Mouse (Mus musculus) adrenal gland, postnatal 36 days (tissue): Measurements from ENCODE around the gene Usp33. TPM values are rescaled to one million over a fixed set of nuclear protein-coding genes. Genes with fewer than 3 reads are reported as not detected.

Source experiments
- DNase-seq, 2 experiments: peaks; one replicate each; pipeline ENCODE4 v3.0.0; 2021; ENCODE audit warnings: mixed read lengths in 1 of 2
- total RNA-seq, 2 experiments: library from RNA; stranded (reverse); gene quantifications; 2 replicates each; pipeline ENCODE4 v1.2.3; 2021

The Usp33 gene
- total RNA-seq, 2 experiments from 2014 or later, result 84.3 to 95.8 TPM

GRCm38 (mm10) chr3:152339862-152340557 lies 6.3 kb upstream of the Usp33 start, which contains the start of gene Miga1:
Gene Miga1, minus strand, starts transcription at chr3:152340407.
- DNase-seq, result peak; percentile 70 to 83

- DNase-seq, result no peak
Observed at GRCm38 (mm10) chr3:152342961-152343517, 3.2 kb upstream of the Usp33 start.

GRCm38 (mm10) chr3:152346633-152347141 lies 409 bp downstream of the Usp33 start:
- peak; percentile 51 to 68 for DNase-seq

DNA sequence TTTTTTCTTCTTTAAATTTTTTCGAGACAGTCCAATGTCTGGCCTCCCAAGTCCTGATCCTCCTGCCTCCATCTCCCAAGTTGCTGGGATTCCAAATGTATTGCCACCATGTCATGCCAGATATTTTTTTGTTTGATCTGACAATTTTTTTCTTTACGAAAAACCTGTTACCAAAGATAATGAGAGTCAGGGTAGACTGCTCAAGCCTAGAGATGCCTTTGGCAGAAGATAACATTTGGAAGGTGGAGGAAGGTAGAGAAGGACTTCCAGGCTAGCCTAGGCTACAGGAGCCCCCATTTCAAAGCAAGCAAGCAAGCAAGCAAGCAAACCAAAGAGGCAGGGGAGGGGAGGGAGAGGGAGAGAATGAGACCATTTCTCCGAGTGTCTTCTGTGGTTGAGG lies 949 bp downstream of the Usp33 start:
- DNase-seq, result no peak

- peak; percentile 38 to 49 for DNase-seq
Observed at GRCm38 (mm10) chr3:152348011-152348830, 1.9 kb downstream of the Usp33 start.

- no peak for DNase-seq
Observed at GRCm38 (mm10) chr3:152350431-152350830, 4.2 kb downstream of the Usp33 start.

GRCm38 (mm10) chr3:152350966-152351365 lies 4.7 kb downstream of the Usp33 start:
- DNase-seq, result no peak

DNA sequence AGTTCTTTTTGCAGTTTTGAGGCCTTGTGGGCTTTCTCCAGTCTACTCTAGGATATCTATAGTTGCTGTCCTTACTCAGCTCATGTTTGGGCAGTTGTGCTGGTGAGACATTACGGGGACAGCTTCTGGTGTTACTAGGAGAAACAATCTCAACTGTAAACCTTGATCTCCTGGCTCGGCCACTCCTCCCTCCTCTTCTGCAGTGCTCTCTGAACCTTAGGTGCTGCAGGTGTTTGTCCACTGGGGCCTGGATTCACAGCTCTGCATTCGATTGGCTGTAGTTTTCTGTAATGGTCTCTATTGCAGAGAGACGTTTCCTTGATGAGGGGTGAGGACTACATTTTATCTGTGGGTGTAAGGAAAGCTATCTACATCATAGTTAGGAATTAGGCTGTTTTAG lies 6.0 kb downstream of the Usp33 start:
- DNase-seq, result no peak

DNA sequence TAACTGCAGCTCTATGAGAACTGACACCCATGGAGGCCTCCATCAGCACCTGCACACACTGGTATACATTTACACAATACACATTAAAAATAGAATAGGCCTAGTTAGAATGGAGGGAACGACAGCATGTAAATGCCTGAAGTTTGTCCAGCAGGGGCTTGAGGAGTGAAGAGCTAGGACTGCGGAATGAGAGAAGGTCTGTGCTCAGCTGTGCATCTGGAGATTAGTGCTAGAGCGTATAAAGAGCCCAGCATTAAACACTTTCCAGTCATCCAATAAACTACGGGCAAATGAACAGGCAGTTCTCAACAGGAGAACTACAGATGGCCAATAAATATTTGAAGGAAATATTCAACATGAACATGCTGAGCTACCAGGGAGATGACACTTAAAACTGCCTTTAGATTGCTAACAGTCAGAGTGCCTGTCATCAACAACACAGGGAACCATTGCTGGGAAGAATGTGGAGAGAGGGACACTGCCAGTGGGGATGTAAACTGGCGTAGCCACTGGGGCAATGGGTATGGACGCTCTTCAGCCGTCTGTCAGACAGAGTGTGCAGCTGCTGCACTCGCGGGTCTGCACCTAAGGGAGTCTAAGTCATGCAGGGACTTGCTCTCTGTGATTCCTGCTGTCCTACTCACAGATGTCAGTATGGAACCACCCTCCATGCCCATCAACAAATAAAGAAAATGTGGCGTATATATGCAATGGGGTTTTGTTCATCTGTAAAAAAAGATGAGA lies 7.3 kb downstream of the Usp33 start:
- DNase-seq, result no peak

DNA sequence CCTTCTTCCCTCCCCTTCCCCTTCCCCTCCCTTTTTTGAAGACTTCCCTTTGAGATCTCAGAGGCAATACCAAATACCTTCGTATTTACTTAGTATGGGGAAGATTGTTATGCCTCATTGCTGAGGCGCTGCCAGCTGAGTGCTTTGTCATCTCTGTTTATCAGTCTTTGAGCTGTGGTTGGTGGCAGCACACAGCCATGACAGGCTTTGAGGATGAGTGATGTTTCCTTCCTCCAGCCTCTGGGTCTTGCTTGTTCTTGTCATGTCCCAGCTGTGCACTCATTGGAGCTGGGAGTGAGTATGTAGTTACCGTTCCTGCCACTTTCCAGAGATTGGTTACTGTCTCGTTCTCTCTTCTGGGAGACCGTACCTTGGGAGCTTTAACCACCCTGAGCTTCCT lies 9.1 kb downstream of the Usp33 start:
- peak; percentile 67 to 71 for DNase-seq

DNA sequence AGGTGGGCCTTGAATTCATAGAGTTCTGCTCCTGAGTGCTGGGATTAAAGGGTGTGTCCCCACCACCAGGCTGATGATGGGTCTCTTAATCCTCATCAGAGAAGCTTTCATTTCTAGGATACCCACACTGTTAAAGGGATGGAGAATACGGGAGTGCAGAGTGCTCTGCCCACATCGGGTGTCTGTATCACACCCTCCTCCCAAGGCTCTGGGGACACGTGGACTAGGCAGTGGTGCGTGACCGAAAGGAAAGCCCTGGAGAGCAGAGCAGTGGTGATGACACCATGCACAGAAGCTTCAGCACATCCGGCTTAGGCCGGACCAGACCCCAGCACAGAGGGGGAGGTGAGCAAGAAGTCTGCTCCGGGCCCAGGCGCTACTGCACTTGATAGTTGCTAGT lies 10.5 kb downstream of the Usp33 start:
- DNase-seq, result no peak

DNA sequence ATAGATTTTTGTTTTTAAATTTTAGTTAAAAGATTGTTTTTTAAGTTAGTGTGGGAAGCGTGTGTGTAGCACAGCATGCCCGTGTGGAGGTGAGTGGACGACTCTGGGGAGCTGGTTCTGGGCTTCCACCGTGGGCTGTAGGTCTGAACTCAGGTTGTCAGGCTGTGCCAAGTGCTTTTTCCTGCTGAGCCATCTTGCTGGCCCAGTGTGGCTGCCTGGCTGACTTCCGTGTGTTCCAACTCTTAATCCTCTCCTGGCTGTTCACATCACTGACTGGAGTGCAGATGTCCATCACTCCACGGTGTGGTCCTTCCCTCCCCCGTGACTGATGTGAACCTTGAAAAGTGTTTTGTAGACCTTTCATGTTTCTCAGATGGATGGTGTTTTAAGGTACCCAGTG lies 12.9 kb downstream of the Usp33 start:
- DNase-seq, result no peak

DNA sequence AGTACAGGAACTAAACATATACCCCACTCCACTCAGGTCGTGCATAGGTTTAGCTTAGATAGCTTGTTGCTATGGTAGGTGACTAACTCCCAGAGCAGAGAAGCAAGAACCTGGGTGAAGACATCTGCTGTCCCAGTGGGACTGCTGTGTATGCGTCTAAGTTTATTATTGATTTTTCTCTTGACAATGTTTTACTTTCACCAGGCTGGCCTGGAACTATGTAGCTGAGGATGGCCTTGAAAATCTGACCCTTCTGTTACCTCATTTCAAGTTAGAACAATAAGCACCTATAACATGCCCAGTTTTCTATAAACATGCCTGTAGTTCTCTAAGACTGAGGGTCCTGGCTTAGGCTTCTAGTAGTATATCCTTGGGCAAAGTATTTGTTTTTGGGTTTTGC lies 17.9 kb downstream of the Usp33 start:
- DNase-seq, result no peak

DNA sequence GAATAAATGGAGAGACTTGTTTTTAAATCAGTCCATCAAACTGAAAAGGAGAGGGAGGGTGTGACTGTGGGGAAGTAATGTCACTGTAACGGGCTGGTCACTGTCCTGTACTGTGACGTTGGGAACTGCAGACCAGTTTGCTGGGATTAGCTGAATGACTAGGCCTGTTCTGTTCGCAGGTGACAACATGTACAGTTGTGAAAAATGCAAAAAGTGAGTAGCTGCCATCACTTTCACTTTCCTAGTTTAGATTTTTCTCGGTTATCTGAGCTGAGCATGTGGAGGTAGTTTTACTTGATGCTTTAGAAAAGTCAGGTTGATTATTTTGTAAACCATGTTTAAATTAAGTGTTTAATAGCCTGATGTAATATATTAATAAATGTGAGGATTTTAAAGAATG lies 29.8 kb downstream of the Usp33 start:
- DNase-seq, result no peak

DNA sequence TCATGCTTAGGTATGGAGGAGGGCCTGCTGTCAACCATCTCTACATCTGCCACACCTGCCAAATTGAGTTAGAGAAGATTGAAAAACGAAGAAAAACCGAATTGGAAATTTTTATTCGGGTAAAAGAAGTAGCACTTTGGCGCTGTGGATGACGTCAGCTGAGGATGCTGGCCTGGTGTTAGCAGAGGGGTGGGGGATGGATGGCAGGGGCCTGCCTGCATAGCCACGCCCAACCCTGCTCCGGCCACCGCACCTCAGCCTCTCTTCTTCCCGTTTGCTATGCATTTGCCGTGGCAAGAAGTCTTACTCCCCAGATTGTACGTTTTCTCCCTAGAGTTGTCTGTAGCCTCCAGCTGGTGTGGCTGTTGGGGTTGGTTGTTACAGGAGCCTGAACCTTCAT lies 37.8 kb downstream of the Usp33 start:
- no peak for DNase-seq

DNA sequence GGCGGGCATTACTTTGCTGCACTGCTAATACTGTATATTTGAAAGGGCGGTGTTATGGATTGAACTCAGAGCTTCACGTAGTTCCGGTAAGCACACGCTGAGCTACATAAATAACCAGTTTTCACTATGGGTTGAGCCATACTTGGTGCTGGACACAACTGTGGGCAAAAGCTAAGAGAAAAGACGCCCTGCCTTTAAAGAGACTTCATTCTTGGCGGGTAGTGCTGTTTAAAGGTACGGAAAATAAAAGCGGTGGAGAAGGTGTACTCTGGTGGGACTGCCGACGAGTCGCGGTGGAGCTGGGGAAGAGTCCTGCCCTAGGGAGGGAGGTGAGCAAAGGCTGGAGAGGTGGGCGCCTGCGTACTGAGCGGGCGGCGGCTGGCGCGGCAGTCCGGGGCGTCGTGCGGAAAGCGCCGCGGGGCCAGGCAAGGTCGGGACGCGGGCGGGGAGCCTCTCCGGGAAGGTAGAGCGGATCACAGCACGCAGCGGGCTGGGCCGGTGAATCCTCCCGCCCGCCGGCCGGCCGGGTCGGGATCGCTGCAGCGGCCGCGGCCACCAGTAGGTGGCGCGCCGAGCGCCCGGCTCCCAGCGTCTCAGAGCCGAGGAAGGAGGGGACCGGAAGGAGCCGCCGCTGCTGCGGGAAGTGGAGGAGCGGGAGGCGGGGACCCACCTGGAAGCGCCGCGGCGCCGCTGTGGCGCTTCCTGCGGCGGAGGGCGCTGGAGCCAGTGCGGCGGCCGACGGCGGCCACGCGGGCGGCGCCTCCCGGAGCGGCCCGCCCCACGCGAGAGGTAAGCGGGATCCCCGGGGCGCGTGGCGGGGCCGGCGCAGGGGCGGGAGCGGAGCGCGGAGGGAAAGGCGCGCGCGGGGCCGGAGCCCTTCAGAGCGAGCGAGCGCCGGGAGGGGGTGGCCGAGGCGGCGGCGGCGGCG lies 49.3 kb downstream of the Usp33 start, which contains the start of gene Zzz3:
Gene Zzz3 (plus strand): TSS at position 124 of the 928 bp plus-strand sequence.
- DNase-seq, result peak; percentile 94 to 95

GRCm38 (mm10) chr3:152396278-152396987 lies 50.2 kb downstream of the Usp33 start:
- peak; percentile 97 to 99 for DNase-seq

- DNase-seq, result no peak
Observed at GRCm38 (mm10) chr3:152396988-152397314, 50.7 kb downstream of the Usp33 start.

DNA sequence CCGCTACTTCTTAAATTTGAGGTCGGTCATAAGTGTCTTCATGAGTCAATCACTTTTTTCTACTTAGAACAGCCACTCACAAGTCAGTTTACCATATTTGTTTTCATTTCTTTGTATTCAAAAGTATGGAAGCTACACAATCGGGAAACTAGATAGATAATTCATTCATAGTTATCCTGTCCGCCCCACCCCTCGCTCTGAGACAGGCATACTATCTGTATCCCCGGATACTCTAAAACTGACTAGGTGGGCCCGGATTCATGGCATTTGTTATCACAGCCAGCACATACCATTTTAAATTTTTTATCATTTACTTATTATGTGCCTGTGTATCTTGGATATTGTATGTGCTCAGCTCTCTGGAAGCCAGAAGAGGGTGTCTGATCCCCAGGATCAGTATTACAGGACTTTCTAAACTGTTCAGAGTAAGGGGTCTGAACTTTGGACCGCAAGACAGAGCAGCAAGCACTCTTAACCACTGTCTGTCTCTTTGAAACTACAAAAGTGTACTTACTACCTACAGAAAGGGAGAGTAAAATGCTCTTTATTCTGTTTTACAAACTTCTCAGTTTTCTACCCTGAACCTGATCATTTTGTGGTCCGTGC lies 51.2 kb downstream of the Usp33 start:
- no peak for DNase-seq

GRCm38 (mm10) chr3:152400441-152400840 lies 54.2 kb downstream of the Usp33 start:
- no peak for DNase-seq
